Mouse (Mus musculus) mouse embryonic stem cell (cell line): Measurements from ENCODE around the gene Atp5j2.
"Not testable (repeated sequence)": the region's sequence is repeated elsewhere in the genome, so short reads cannot be mapped to it uniquely, and the experiment has no call there.

ENCODE experiments used
- in situ Hi-C, 2 experiments: fragments of 300-500 bp; cut with MboI; formaldehyde crosslinking; loops; 1 replicate in 1 of 2; 3 replicates in 1 of 2; pipeline ENCODE4 v1.14.3; 2019 to 2020; ENCODE audit warnings: low sequenced_read_pairs in 2 of 2, low pct_unique_long_range_greater_than_20kb in 1 of 2, mixed read lengths in 1 of 2; ENCODE audit not compliant: unreplicated experiment in 1 of 2

Gene Atp5j2

DNA sequence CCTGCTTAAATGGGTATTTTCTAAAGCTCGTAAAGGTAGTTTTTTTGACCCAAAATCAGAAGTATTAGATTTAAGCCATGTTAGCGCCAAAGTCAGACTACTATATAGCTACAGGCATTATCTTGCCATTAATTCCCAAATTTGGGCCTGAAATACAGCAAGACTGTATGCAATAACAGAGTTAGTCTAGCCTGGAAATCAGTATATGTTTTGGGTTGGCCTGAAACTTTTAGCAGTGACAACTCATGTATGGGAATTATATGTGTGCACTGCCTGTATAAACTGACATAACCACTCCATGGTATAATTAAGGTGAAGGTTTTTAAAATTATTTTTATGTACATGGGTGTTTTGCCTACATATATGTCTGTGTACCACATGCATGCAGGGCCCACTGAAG is at the start of gene Atp5j2:
Gene Atp5j2 (minus strand): TSS at position 101 of the 400 bp plus-strand sequence.
- in situ Hi-C loops = no loop called here

DNA sequence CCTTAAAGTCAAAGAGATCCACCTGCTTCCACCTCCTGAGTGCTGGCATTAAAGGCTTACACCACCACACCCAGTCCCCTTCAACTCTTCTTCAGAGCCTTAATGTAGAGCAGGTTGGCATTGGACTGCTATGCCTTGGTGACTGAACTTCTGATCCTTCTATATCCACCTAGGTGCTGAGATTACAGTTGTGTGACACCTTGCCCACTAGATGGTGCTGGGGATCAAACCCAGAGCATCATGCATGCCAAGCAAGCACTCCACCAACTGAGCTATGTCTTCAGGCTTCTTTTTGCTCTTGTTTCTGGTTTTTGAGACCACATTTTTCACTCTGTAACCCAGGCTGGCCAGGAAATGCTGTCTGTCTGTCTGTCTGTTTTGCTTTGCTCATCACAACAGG is 42.8 kb upstream of the Atp5j2 start:
- in situ Hi-C loops = no loop called here

DNA sequence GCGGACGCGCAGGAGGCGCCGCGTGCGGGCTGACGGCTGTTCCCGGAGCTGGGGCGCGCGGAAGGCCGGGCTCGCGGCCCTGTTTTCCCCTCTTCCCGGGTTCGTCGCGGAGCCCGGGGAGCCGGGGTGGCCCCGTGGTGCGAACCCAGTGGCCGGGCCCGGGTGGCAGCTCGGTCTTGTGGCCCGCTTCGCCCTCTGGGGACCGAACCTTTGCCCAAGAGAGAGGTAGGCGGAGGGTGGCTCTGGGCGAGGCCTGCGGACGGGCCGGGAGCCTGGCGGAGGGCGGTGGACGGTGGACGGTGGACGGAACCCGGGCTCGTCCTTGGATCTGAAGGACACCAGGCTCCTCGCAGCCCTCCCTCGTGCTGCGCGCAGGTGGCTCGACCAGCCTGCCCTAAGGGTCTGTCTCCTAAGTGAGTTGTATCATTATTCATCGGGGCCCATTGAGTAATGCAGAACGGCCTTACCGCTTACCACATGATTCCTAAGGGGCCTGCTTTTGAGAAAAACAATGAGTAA is 40.1 kb upstream of the Atp5j2 start:
- in situ Hi-C loops = no loop called here

DNA sequence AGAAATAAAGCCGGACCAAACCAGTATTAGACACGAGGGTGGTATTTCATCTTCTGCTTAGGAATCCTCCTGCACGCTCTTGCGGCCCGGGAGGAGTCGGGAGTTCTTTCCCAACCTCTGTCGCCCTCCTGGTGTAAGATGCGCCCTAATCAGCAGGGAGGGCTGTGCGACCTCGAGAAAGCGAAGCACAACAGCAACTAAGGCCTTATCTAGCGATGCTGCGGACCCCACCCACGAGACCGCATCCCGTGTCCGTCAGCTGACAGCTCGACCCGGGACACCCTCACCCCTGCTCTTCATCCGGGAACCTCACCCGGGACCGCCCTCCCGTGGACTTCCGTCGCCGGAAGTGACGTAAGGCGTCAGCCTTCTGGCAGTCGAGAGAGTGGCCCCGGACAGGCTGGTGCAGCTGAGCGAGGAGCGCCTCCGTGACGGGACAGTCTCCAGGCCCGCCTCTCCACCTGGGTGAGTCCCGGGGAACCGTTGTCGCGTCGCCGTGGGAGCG is 39.6 kb upstream of the Atp5j2 start, which contains the start of gene Zfp655:
Gene Zfp655 (plus strand): TSS at position 349 of the 505 bp plus-strand sequence.
- in situ Hi-C loops = no loop called here

DNA sequence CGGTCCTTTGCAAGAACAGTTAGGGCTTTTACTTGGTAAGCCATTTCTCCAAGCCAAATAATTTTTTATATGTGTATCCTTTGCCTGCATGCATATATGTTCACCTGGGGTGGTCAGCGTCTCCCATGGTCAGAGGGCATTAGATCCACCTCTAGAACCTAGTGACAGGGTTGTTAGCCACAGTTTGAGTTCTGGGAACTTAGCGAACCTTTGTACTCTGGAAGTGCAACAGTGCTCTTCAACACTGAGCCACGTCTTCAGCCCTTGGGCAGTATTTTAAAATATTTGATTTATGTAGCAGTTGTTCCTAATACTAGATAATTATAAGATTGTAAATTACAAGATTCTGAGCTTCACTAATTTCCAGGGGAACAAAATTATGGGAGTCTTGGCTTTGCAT is 38.8 kb upstream of the Atp5j2 start:
- in situ Hi-C loops = no loop called here

DNA sequence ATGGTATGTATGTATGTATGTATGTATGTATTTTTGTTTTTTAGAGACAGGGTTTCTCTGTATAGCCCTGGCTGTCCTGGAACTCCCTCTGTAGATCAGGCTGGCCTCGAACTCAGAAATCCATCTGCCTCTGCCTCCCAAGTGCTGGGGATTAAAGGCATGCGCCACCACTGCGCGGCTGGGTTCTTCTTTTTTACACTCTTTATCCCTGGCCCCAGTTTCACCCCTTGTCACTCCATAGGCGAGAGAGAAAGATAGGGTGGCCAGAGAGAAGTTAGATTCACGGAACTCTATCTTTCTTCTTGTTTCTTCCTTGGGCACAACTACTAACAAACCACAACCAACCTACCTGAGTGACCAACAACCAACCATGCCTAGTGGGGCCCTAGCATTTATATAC is 37.4 kb upstream of the Atp5j2 start:
- in situ Hi-C loops = not testable (repeated sequence)

DNA sequence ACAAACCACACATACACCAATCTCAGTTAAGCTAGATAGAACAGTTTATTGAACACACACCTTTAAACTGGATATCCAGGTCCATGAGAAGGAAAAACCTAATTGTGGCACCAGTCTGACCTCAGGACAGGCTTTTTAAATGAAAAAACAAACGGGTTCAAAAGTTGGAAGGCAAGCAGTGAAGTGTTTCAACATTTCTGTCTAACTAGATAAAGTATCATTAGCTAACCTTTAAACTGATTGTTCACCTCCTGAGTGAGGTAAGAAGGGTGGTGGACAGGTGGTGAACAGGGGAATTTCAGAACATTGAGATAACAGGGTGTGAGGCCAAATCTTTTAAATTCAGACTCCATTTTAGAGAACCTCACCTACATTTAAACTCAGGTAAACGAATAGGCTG is 34.6 kb upstream of the Atp5j2 start:
- in situ Hi-C loops = no loop called here

DNA sequence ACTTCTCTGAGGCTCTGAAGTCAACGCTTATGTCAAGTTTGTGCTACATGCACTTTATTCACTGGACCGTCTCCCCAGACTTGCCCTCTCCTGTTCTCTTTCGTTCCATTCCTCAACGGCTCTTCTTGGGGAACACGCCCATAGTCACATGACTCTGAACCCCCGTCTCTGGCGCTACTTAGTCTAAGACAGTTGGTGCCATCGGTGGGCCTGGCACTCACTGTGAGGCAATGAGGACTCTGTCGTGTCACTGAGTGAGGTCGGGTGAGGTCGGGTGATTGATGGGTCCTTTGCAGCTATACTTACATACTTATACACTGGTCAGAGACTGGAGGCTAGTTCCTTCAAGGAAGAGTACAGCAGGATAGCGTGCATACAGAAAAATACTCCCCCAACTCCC is 31.5 kb upstream of the Atp5j2 start:
- in situ Hi-C loops = loop anchor here in 1 of 2 experiments (25.0 kb wide), 1 partner anchor 989 kb away; the partner anchor contains the start of gene Rnf6

DNA sequence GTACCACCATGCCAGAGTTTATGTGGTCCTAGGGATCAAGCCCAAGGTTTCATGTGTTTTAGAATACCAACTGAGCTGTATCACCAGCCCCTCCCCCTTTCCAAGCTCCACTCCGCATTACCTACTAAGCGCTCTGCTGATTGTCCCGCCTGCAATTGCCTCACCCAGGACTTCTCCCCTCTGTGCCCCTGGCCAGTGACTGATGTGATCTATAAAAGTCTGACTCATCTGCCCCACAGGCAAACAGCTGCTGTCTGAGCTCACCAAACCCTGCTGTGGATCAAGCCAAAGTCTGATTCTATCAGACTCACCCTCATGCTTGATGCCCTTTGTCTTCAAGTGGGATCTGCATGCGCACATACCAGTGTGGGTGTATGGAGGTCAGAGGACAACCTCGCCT is 31.0 kb upstream of the Atp5j2 start:
- in situ Hi-C loops = loop anchor here in 1 of 2 experiments (25.0 kb wide), 1 partner anchor 989 kb away; the partner anchor contains the start of gene Rnf6

DNA sequence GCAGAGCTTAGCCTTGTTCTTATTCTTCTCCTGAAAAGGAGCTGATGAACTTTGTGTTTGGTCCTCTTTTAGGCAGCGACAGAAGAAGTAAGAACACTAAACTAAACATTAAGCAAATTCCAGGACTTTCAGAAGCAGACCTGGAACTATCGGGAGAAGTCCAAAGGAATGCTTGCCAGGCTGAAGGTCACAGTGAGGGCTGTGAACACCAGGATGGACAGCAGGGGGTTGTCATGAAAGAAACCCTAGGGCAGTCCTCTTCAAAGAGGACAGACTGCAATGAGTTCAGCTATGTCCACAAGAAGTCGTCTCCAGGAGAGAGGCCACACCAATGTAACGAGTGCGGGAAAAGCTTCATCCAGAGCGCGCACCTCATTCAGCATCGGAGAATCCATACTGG is 28.1 kb upstream of the Atp5j2 start:
- in situ Hi-C loops = loop anchor here in 1 of 2 experiments (10.0 to 25.0 kb wide), 2 partner anchors 145 to 992 kb away; partner anchors contain the start of gene Rnf6

DNA sequence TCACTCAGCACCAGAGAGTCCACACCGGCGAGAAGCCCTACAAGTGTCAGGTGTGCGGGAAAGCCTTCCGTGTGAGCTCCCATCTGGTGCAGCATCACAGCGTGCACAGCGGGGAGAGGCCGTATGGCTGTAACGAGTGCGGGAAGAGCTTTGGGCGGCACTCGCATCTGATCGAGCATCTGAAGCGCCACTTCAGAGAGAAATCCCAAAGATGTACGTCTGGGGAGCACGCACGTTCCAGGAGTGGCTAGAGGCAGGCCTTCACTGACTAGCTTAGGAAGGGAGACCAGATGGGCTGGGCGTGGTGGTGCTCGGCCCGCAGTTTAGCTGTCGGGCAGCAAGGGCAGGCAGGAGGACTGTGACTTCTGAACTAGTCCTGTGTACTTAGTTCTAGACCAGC is 26.8 kb upstream of the Atp5j2 start:
- in situ Hi-C loops = loop anchor here in 1 of 2 experiments (10.0 to 25.0 kb wide), 2 partner anchors 146 to 994 kb away; partner anchors contain the start of gene Rnf6

DNA sequence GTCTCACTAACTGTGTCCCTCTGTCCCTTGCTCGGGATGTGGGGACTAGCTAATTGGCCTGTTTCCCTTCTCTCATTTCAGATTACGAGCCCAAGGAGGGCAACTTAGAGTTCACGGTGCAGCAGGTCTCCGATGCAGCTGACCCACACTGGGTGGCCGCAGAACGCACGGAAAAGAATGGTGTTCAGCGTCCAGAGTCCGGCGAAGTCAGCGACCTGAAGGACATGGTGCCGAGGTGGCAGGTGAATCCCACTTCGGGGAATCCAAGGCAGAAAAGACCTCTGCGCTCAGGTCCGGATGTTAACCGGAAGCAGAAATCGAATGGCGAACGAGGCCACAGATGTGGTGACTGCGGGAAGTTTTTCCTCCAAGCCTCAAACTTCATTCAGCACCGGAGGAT is 26.3 kb upstream of the Atp5j2 start:
- in situ Hi-C loops = loop anchor here in 1 of 2 experiments (10.0 to 25.0 kb wide), 2 partner anchors 147 to 994 kb away; partner anchors contain the start of gene Rnf6

DNA sequence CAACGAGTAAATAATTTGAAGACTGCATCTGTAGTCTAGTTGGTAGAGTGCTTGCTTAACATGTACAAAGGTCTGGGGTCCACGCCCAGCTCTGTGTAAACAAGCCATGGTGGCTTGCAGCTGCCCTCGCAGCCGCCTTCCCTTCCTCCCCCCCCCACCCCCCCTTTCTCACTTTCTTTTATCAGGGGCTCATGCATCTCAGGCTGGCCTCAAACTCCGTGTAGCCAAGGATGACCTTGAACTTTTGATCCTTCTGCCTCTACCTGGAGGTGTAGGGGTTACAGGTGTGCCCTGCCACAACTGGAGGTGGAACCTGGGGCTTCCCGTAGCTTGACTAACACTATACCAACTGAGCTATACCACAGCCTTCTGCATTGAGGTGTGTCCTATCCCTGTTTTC is 25.9 kb upstream of the Atp5j2 start:
- in situ Hi-C loops = loop anchor here in 1 of 2 experiments (10.0 to 25.0 kb wide), 2 partner anchors 147 to 995 kb away; partner anchors contain the start of gene Rnf6

DNA sequence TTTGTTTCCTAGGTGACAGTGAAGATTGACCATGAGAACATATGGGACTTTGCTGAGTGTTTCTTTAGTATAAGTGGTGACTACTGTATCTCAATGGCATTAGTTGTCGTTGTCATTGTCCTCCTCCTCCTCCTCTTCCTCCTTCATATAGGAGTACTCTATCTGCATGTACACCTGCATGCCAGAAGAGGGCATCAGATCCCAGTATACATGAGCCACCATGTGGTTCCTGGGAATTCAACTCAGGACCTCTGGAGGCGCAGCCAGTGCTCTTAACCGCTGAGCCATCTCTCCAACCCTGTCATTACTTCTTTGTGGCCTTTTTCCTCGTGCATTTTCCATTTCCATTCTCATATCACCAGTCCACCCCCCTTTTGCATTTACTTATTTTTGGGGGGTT is 22.8 kb upstream of the Atp5j2 start:
- in situ Hi-C loops = loop anchor here in 1 of 2 experiments (10.0 to 25.0 kb wide), 2 partner anchors 150 to 998 kb away; partner anchors contain the start of gene Rnf6

DNA sequence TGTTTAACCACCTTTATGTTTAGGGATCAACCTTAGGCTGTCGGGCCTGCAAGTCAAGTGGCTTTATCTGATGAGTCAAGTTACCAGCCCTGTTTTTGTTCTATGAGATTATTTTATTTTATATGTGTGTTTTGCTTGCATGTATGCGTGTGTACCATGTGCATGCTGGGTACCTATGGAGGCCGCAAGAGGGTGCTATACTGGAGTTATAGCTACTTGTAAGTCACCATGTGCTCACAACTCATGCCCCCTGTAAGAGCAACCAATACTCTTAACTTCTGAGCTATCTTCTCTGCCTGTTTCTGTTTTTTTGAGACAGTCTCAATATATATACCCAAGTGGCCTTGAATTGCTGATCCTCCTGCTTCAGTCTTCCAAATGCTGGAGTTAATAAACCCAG is 21.6 kb upstream of the Atp5j2 start:
- in situ Hi-C loops = loop anchor here in 1 of 2 experiments (10.0 to 25.0 kb wide), 2 partner anchors 151 to 999 kb away; partner anchors contain the start of gene Rnf6

DNA sequence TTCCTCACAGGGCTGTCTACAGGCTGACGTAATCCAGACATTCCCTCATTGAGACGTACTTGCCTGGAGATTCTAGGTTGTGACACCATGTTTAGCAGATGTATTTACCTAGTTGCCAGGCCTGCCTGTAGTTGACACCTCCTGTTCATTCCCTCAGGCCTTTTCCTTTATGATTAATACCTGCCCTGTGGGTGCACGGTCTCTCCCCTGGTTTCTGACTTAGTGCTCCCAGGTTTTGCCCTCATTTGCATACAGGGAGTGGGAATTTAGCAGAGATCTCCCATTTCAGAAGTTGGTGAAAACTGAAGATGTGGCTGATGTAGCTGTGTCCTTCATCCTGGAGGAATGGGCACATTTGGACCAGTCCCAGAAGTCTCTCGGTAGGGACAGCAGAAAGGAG is 20.4 kb upstream of the Atp5j2 start:
- in situ Hi-C loops = loop anchor here in 1 of 2 experiments (10.0 to 25.0 kb wide), 2 partner anchors 153 to 1000 kb away; partner anchors contain the start of gene Rnf6

DNA sequence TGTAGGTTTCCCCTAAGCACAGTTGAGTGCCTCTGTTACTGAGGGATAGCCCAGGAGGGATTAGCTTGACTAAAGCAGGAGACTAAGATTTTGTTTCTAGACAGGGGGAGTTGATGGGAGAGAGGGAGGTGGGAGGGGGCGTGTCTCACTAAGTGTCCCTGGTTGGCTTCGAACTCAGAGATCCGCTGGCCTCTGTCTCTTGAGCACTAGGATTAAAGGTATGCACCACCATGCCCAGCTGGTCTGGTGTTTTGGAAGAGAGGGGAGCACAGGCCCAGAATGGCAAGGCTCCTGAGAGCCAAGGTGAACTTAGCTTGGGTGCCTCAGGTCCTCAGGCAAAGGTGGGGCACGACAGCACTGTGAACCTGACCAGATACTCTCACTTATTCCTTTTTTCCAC is 19.5 kb upstream of the Atp5j2 start:
- in situ Hi-C loops = loop anchor here in 1 of 2 experiments (10.0 to 25.0 kb wide), 2 partner anchors 153 to 1001 kb away; partner anchors contain the start of gene Rnf6

DNA sequence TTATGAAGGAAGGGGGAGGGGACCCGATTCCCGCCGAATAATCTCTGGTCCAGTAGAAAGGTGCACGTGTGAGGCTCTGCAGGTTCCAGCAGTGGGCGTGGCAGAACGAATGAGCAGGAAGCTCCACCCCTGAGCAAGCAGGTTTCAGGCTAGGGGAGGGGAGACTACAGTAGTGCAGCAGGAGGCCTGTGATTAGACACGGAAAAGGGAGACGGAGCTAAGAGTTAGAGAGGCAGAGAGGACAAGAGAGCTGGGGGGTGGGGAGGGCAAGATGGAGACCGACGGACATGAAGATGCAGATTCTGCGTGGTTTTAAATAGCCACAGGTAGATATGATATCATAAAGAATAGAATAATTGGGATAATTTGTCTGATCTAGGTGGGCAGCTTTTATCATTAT is 16.5 kb upstream of the Atp5j2 start:
- in situ Hi-C loops = loop anchor here in 1 of 2 experiments (25.0 kb wide), 1 partner anchor 1004 kb away; the partner anchor contains the start of gene Rnf6

DNA sequence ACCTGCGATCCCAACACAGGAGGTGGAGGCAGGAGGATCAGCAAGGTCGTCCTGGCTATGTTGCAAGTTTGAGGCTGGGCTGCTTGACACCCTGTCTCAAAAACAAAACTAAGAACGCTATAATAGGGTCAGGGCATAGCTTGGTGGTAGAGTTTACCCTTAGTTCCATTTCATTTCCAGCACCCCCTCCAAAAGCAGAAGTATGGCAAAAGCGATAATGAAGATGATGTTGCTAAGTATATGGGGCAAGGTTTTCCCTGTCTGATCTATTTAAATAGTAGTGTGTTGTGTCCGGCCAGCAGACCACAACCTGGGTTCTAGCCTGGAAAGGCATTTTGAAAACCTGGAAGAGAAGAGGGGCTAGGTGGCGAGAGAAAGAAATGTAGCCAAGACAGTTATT is 16.1 kb upstream of the Atp5j2 start:
- in situ Hi-C loops = loop anchor here in 1 of 2 experiments (25.0 kb wide), 1 partner anchor 1004 kb away; the partner anchor contains the start of gene Rnf6
